Mouse (Mus musculus) gastrocnemius, postnatal 36 days (tissue): ENCODE measurements around the gene Clic6. TPM values are rescaled to one million over a fixed set of nuclear protein-coding genes. Genes with fewer than 3 reads are reported as not detected.

Source experiments
- DNase-seq, 2 experiments: peaks; one replicate each; pipeline ENCODE4 v3.0.0; 2022
- intact Hi-C: fragments of 180-260 bp; cut with DNase I; formaldehyde crosslinking; loops from one replicate; pipeline ENCODE4 v1.15.1; 2025
- total RNA-seq, 2 experiments: library from RNA; stranded (reverse); gene quantifications; 2 replicates each; pipeline ENCODE4 v1.2.3; 2021

The Clic6 gene
- total RNA-seq, 2 experiments from 2014 or later = 0.07 TPM; not detected in 1

- DNase-seq = no peak
- intact Hi-C loops = loop anchor here (5.0 kb wide), 1 partner anchor 34 kb away; no protein-coding TSS in a partner anchor
Measured at GRCm38 (mm10) chr16:92573193-92573592, 87.7 kb downstream of the Clic6 start.

GRCm38 (mm10) chr16:92575792-92576191 is 90.3 kb downstream of the Clic6 start:
- intact Hi-C loops = no loop called here
- DNase-seq = no peak

GRCm38 (mm10) chr16:92577381-92577780 is 91.8 kb downstream of the Clic6 start:
- DNase-seq = no peak
- intact Hi-C loops = no loop called here

GRCm38 (mm10) chr16:92578915-92579653 is 93.5 kb downstream of the Clic6 start:
- DNase-seq = no peak
- intact Hi-C loops = no loop called here

GRCm38 (mm10) chr16:92580981-92581380 is 95.4 kb downstream of the Clic6 start:
- intact Hi-C loops = no loop called here
- DNase-seq = no peak

GRCm38 (mm10) chr16:92581767-92582166 is 96.2 kb downstream of the Clic6 start:
- intact Hi-C loops = no loop called here
- no peak for DNase-seq

GRCm38 (mm10) chr16:92587836-92588235 is 102.3 kb downstream of the Clic6 start:
- DNase-seq = no peak
- intact Hi-C loops = no loop called here

Other genes with a start within 250 kb of the Clic6 start
- not detected for gene Kcne2, start 193.3 kb upstream of the Clic6 start, total RNA-seq
- gene Smim11, start 184.4 kb upstream of the Clic6 start, total RNA-seq = 10 to 100 TPM; 52.2 to 67.4 TPM
- not detected for gene Fam243, start 164.3 kb upstream of the Clic6 start, total RNA-seq
- gene Kcne1, start 126.3 kb upstream of the Clic6 start, total RNA-seq = not detected
- 10 to 100 TPM; 62.2 to 75.7 TPM for gene Rcan1, start 14.9 kb upstream of the Clic6 start, total RNA-seq